Comparison of ENCODE assay signal across 15 mouse cellular contexts in the genomic region with DNA sequence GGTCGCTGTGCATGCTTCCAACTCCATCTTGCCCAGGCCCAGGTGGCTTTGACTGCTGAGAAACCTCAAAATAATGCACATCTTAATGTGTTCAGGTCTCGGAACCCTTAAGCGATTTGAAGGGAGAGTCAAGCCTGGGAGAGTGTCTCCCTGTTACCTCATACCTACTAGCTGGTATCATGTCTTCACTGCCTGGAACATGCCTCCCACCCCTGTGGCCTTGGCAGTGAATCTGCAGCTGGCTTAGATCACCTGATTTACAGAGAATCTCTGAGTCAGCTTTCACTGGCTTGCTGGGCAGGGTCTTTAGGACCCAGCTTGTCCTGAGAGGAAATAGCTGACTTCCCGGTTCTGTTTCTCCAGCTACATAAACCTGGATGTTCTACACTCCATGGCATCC.
DNase-seq lines count a peak whose midpoint lies in the region.
"Had no signal": no experiment of that assay in that cellular context is flagged by ENCODE, and none has a peak within 500 bp of the region (broad histone marks: within the 10 kb centered on the region; RNA-seq: fewer than 3 reads in every experiment).

No protein-coding gene starts in this region.

- DNase-seq in gastrocnemius, adult 18-20 months (ENCODE audit: low spot score): peak; percentile 3
- DNase-seq in gastrocnemius, adult 8-10 months (ENCODE audit: low spot score in 2 of 2): no peak
- DNase-seq in adrenal gland, postnatal 10 days: peak; percentile 44
- peak; percentile 26 for DNase-seq in adrenal gland, postnatal 25 days
- no peak for DNase-seq in cerebellum, adult 11 months
- DNase-seq in lung, postnatal 36 days: no peak
- DNase-seq: cerebellum, adult 11-12 months; cerebellum, adult 8-10 months; cerebellum, postnatal 10 days; cerebellum, postnatal 36 days; embryo, embryonic 11 days; gastrocnemius, postnatal 14 days; heart, adult 11 months; kidney, adult 18-20 months; kidney, adult 9 months had no signal

Comparison
In these comparisons a context has a peak if more than half of its experiments do, and no peak if none do; other contexts are left out.
1. DNase-seq: peak in gastrocnemius, adult 18-20 months (single experiment), adrenal gland, postnatal 10 days (single experiment) and adrenal gland, postnatal 25 days (single experiment); none in gastrocnemius, adult 8-10 months (0 of 2), cerebellum, adult 11 months (single experiment) and lung, postnatal 36 days (single experiment).